Mouse (Mus musculus): ENCODE measurements at regions not wholly inside any gene's neighbourhood (a gene's known extent, or its start where the extent isn't known, plus 50 kb on each side); places are given as distances from the start of the nearest gene placed in this dataset.
A peak's percentile ranks its signal among the peaks of the same experiment; 100 is the strongest.

DNA sequence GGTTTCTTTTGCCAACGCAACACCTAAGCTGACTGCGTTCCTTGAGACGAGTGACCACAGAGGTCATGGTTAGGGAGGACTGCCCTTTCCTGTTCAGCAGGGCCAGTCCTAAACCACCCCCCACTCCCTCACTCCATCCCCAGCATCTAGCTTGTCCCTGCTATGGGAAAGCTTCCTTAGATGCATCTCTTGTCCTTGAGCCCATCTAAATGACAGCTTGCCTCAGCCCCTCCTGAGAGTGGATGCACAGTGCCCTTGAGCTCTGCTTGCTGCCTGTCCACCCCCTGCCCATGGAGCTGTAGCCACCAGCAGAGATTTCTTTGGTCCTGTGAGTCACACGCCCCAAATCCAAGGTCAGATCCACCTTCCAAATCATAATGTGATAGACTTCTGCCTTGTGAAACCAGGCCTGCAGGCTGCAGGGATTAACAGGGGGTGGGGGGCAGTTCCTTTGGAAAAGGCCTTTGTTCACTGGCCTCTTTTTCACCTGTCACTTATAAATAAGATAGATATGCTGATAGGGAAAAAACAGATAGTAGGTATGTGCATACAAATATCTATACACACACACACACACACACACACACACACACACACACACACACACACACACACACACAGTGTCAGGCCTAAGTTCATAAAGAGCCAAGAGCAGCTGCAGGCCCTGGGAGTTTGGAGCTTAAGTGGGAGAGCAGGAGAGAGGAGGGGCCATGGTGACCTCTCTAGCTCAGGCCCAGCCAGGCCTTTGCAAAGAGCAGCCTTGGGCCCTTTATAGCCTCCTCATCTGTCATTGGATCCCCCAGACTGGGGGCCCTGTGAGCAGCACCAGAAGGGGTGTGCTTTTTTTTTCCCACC is 56.4 kb upstream of the Adra2c start:
- DNase-seq = no peak
- intact Hi-C loops (cut with DNase I) = no loop called here

DNA sequence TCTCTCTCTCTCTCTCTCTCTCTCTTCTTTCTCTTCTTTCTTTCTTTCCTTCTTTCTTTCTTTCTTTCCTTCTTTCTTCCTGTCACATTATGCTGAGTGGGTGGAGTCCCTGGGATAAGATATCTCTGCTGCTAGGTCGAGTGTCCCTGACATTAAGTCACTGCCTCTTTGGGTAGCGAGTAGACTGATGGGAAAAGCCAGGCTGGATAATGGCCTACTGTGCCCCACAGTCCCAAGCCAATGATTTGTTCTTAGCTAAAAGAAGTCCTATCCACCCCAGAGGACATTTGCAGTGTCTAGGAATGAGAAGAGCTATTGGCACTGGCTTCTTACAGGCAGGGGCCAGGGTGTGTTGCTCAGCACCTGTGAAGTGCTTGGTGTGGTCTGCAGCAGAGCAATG is 61.8 kb upstream of the Adra2c start:
- DNase-seq = no peak
- intact Hi-C loops (cut with DNase I) = no loop called here

GRCm38 (mm10) chr5:35215480-35216195 is 62.5 kb upstream of the Adra2c start:
- intact Hi-C loops (cut with DNase I) = no loop called here
- DNase-seq = no peak

GRCm38 (mm10) chr5:35215007-35215406 is 63.1 kb upstream of the Adra2c start:
- intact Hi-C loops (cut with DNase I) = no loop called here
- no peak for DNase-seq

DNA sequence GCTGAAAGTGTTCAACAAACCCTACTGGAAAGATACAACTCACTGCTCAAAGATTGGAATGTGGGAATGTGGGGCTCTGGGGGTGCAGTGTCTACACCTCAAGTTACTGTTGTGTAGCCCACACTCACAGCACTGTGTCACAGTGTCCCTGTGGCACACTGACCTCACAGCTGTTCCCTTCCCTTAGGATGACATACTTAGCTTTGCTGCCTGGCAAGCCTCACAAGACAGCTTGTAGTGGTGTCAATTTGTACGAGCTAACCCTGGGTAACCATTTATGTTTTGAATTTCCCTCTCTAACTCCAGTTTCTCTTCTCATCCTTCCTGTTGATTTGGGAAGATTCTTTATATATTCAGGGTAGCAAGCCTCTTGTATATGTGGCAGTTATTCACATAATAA is 68.8 kb upstream of the Adra2c start:
- no peak for DNase-seq
- intact Hi-C loops (cut with DNase I) = no loop called here

DNA sequence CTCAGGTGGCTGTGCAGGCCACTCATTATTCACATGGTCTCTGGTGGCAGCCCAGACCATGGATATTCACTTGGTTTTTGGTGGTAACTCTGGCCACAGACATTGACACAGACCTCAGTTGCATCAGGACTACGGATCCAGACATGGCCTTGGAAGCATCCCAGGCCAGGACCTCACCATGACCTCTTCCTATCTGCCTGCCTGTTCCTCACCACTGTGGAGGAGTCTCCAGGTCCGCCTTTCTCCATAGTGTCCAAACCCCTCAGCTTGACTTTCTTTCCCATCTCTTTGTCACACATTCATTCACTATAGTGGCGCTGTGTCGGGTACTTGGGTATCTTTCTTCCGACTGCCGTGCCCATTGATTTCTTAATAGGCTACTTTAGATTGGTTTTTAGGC is 74.1 kb upstream of the Adra2c start:
- no peak for DNase-seq

GRCm38 (mm10) chr5:35198468-35198867 is 79.7 kb upstream of the Adra2c start:
- intact Hi-C loops (cut with DNase I) = no loop called here
- DNase-seq = peak; percentile 32 to 36

More for the DNA sequence above, 74.1 kb upstream of the Adra2c start:
- intact Hi-C loops (cut with DNase I) = no loop called here

GRCm38 (mm10) chr5:35189113-35189797 is 83.7 kb upstream of the Lrpap1 start:
- intact Hi-C loops (cut with DNase I) = no loop called here
- DNase-seq = peak; percentile 91 to 94

DNA sequence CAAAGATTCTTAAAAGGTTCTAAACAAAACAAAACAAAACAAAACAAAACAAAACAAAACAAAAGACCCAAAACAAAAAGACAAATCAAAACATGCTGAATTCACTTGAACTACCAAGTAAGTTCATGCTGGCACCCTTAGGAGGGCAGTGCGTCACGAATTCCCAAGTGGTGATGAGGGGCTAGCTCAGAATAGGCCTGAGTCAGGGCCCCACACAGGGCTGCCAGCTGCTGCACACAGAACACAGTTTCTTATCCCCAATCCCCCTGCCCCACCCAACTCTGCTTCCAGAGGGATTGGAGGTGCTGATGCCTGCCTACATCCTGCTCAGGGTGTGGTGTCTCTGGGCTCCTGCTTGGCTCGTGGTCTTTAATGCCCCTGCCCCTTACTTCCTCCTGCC is 80.3 kb upstream of the Lrpap1 start:
- intact Hi-C loops (cut with DNase I) = no loop called here
- DNase-seq = no peak

DNA sequence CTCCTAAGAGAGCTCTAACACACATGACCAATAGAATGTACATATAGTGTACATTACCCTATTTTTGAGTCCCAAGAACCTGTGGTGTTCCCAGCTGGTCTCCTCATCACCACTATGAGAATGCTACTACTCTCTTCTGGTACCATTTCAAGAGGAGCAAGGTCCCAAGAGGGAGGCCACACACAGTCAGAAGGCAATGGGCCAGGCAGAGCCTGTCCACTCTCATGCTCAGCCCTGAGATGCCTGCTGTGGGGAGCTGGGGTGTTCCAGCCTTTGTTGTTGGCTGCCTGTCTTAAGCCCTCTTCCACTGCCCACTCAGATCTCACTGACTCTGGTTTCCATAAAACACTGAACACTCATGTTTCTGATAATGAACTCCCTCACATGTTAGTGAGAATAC is 79.7 kb upstream of the Lrpap1 start:
- DNase-seq = peak; percentile 12 to 26

DNA sequence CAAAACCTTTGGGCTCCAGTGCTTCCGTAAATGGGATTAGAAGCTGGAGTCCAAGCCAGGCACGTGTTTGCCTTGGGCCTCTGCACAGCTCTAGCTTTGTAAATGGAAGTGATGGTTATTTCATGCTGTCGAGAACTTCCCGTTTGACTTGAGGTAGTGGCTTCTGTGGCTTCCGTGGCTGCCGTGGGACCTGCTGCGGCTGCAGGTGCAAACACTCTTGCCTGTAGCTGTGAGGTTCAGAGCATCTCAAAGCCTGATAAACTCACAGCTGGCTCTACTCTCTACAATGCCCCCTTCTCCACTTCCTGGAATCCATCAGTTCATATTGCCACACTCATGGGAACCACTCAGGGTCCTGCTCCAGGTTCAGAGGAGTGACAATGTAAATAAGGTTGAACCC is 77.9 kb upstream of the Lrpap1 start:
- no peak for DNase-seq
- intact Hi-C loops (cut with DNase I) = no loop called here

More for the DNA sequence above, 79.7 kb upstream of the Lrpap1 start:
- intact Hi-C loops (cut with DNase I) = no loop called here

DNA sequence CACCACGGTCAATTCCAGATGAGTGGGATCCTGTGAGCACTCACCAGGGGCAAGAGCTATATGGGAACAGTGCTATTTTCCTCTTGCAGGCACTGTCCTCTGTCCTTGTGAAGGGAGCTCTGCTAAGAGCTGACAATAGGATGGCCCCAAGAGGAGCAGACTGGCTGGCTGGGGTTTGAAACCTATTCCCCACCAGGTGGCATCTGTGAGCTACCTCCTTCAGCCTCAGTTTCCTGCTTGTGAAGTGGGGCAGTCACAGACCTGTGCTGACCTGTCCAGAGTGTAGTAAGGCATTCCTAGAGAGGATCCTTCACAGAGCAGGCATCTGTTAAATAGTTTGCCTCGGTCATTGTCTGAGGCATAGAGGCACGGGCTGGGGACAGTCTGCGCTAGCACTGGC is 71.8 kb upstream of the Lrpap1 start:
- intact Hi-C loops (cut with DNase I) = loop anchor here (1.0 kb wide), 1 partner anchor 171 kb away; no protein-coding TSS in a partner anchor
- DNase-seq = no peak

DNA sequence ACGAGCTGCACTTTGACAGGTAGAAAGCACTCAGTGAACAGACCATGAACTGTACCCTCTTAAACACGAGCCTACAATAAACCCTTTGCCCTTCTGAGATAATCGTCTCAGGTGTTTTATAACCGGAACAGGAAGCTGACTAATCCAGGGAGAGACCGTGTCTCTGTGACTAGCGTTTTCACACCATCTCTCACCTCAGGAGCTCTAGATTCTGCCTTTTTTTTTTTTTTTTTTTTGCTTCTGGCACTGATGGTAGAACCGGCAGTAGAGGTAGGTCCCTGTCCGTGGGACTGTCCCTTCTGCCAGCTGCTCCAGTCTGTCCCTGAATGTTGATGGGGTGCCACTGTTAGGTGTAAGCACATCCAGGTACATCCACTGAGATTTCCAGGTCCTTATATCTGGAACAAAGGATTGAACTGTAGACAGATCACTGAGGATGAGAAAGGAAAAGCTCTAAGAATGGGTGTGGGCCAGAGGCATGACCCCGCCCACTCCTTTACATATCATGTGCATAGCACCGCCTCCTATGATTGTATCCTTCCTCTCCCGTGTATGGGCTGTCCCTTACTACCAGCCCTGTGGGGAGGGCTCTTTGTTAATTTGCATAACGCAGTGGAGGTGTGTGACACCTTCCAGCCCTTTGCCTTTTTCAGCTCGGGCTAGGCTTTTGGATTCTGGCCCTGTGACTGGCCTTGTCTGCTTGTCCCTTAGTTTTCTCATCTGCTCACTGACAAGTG is 70.7 kb upstream of the Lrpap1 start:
- no peak for DNase-seq
- intact Hi-C loops (cut with DNase I) = no loop called here

DNA sequence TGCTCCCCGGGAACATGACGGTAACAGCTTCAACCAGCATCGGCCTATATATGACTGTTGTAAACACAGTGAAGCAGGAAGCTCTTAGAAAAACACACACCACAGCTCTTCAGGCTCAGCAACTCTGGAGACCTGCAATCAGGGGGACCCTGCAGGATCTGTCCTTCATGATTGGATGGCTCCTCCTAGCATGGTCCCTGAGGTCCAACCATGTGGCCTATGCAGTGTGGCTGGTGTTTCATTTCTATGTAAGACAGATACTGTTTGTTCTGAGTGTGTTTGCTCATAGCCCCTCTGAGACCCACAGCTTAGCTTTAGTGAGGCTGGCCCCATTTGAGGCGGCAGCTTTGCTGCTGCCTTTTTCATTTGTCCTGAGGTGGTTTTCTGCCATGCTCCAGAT is 68.8 kb upstream of the Lrpap1 start:
- intact Hi-C loops (cut with DNase I) = no loop called here
- DNase-seq = no peak

DNA sequence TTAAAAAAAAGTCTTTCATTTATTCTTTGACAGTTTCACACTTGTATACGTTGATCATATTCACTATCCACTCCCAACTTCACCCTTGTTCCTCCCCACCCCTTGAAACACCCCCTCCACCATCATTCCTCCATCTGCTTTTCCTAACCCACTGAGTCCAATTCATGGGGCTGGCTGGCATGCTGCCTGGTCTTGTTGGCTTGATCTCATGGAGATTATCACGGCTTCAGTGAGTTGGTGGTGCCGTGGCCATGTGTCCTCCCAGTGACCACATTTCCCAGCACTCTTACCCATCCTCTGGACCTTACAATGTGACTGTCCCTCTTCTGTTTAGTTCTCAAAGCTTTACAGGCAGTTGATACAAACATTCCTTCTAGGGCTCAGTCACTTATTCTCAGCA is 65.8 kb upstream of the Lrpap1 start:
- intact Hi-C loops (cut with DNase I) = no loop called here
- no peak for DNase-seq

GRCm38 (mm10) chr5:35170369-35171130 is 65.0 kb upstream of the Lrpap1 start:
- no peak for DNase-seq
- intact Hi-C loops (cut with DNase I) = no loop called here

GRCm38 (mm10) chr5:35169614-35170293 is 64.2 kb upstream of the Lrpap1 start:
- DNase-seq = no peak
- intact Hi-C loops (cut with DNase I) = no loop called here

GRCm38 (mm10) chr5:35168853-35169252 is 63.3 kb upstream of the Lrpap1 start:
- no peak for DNase-seq
- intact Hi-C loops (cut with DNase I) = no loop called here

DNA sequence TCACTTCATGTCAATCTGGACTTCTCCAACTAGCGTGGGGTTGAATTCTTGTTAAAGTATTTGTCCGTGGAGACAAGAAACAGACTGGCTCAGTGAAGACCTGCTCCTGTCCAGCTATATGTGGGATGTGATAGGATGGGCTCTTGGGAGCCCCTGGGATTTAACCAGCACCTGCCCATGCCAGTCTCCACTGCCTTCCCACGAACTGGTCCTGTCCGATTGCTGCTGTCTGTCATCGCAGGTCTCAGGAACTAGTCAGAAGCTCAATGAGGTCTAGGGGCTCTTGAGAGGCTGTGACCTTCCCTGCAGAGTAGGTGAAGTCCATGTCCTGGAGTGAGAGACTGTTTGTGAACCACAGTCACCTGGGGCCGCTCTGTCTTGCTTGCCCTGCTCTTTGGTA is 62.8 kb upstream of the Lrpap1 start:
- intact Hi-C loops (cut with DNase I) = no loop called here

DNA sequence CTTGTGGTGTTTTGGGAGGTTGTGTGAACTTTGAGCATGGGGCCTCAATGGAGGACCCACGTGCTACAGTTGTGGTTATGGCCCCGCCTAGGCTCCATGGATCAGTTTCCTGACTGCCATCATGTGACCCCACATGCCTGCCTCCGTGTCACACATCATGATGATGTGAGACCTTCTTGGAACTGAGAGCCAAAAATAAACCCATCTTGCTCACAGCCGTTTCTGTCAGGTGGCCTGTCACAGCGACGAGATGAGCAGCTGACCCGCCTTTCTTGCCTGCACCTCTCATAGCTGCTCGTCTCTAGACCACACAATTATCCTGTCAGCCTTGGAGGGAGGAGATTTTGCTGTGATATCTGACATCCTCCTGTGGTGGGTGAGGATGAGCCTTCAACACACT is 60.4 kb upstream of the Lrpap1 start:
- intact Hi-C loops (cut with DNase I) = no loop called here
- peak in 1 of 2 experiments; percentile 10 for DNase-seq

More for the DNA sequence above, 62.8 kb upstream of the Lrpap1 start:
- no peak for DNase-seq
